Mouse (Mus musculus) large intestine, adult 2 months (tissue): Measurements from ENCODE around the gene Pdhb. TPM values are rescaled to one million over a fixed set of nuclear protein-coding genes. Genes with fewer than 3 reads are reported as not detected.
"Not testable (repeated sequence)": the region's sequence is repeated elsewhere in the genome, so short reads cannot be mapped to it uniquely, and the experiment has no call there.

Experiments
- DNase-seq: peaks from one replicate; pipeline ENCODE4 v3.0.0-alpha.2; 2012; ENCODE audit warnings: low read depth, low spot score
- WGBS: fragments of 180-500 bp; shearing (Covaris S2); methylation state at CpG from one replicate; pipeline ENCODE4 v1.1.7; 2018; 5-methylcytosine and 5-hydroxymethylcytosine counted together
- polyA plus RNA-seq: library from polyadenylated mRNA; depleted of rRNA; stranded (reverse); fragments of >200 nt; gene quantifications from 2 replicates; pipeline ENCODE4 v1.2.3, GENCODE M21; 2012; rRNA removed

Pdhb gene
- polyA plus RNA-seq, 1 experiment, result 49.9 TPM

GRCm38 (mm10) chr14:8145594-8146558 lies 26.9 kb downstream of the Pdhb start:
- no peak for DNase-seq
- WGBS, result 65% methylated on average over 13 of the region's 13 CpGs

DNA sequence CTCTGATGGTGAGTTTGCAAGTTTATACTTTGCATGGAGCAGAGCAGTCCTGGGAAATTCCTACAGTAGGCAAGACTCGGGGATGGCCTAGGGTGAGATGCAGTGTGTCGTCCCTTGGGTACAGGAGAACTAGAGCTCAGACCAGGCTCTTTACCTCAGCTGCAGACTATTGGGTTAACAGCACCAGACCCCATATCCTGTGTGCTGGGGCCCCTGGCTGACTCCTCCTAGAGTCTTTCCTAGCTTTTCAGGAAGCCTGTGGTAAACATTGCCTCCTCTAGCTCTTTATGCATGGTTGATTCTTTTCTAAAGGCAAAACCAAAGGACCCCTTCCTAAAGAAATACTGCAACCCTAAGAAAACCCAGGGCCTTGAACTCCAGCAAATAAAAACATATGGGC lies 31.7 kb downstream of the Pdhb start:
- 78% methylated on average over 2 of the region's 2 CpGs for WGBS
- DNase-seq, result no peak

DNA sequence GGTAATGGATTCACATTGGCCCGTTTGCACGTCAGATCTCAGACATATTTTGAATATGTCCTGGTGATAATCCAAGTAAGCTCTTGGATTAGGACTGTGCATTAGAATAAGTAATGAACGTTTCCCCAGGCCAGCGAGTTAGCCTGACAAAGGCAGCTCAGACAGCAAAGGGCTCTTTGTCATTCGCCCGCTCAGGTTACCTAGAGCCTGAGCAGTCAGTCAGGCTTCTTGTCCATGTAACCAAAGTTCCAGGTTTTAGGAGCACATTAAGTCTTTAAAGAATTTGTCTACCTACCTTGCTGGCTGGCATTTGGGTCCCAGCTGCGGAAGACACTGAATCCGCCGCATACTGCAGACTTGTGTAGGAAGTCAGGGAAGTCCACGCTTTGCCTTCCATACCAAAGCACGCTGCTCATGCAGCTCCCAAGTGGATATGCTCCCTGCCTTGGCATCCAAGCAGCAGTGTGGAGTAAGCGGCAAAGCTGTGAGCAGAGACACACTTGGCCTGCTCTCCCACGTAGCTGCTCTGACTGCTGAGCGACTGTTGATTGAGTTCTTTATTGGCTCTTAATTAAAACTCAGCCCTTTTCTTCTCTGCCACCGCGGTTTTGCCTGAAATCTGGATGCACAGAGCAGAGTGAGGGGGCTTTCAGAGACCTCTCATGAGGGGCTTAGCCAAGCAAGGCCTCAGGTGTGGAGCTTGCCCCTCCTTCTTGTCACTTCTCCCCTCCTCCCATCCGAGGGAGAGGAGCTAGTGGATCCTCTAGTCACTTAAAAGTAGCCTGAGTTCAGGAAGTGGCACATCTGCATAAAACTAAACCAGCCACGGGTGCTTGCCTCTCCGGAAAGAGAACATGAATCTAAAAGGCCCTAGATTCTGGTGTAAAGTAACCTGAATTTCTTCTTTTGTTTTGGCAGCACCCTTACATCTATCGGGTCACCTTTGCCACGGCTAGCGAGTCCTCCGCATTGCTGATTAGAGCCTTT lies 32.8 kb downstream of the Pdhb start:
- WGBS, result 85% methylated on average over 23 of the region's 23 CpGs

GRCm38 (mm10) chr14:8135130-8135529 lies 37.7 kb downstream of the Pdhb start:
- no peak for DNase-seq
- WGBS, result 44% methylated on average over 3 of the region's 3 CpGs

More for the DNA sequence above, 32.8 kb downstream of the Pdhb start:
- no peak for DNase-seq

DNA sequence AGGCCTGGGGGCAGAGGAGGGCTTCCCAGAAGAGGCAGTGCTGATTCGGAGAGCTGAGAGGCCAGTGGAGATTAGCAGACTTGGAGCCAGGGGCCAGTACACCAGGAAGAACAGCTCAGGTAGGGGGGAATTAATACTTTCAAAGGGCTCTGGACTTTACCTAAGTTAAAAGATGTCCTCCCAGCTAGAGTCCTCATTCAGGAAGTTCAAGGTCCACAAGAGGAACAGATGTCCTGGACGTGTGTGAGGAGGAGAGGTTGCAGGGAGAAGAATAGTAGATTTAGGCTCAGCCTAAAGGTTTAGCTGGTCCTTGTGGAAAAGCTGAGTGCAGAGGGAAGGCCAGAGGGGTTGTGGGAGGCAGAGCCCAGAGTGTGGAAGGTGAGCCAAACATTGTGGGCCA lies 38.6 kb downstream of the Pdhb start:
- 39% methylated on average over 2 of the region's 2 CpGs for WGBS

GRCm38 (mm10) chr14:8132789-8133188 lies 40.0 kb downstream of the Pdhb start:
- DNase-seq, result no peak
- WGBS, result 85% methylated on average over 8 of the region's 8 CpGs

More for the DNA sequence above, 38.6 kb downstream of the Pdhb start:
- no peak for DNase-seq

DNA sequence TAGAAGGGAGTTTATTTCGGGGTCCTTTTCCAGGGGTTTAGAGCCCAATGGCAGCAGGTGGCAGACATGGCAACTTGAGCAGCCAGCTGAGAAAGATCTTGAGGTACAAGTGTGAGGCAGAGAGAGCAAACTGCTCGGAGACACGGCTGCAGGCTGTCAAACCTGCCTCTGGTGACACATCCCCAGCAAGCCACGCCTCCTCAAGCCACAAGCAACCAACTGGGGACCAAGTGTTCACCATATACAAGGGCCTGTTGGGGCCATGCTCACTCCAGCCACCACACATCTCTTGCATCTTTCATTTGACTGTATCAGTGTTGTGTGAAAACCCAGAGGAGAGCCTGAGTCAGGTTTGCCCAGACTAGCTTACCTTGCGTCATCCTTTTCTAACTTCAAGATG lies 44.9 kb downstream of the Pdhb start:
- no peak for DNase-seq
- WGBS, result 71% methylated on average over 5 of the region's 5 CpGs

DNA sequence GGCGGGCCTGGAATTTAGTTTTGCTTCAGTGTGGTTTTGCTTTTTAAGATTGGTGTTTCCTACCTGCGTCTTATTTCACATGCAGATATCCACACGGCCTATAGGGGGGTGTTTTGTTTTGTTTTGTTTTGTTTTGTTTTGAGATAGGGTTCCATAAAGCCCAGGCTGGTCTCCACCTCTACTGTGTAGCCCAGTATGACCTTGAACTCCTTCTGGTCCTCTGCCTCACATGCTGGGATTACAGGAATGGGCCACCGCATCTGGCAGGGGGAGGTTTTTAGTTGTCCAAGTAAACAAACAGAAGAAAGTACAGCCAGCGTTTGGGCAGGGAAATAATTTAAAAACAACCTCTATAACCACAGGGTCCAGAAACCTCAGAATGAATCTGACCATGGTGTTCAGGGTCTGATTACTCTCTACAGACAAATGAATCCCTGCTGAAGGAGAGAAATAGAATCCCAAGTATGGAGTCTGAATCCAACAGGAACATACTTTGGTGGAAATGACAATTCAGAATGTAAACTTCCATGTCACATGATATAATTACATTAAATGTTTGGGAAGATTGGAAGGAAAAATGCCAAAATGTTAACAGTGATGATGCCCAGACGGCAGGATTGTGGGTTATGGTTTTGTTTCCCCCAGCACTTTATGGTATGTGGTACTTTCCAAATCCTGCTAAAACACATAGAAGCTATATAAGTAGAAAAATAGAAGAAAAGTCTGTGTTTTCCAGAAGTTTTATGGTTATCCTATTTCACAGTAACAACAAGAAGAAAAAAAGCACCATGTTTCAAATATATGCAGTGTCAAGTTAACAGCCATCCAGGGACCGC lies 48.6 kb downstream of the Pdhb start:
- WGBS, result 68% methylated on average over 7 of the region's 7 CpGs

DNA sequence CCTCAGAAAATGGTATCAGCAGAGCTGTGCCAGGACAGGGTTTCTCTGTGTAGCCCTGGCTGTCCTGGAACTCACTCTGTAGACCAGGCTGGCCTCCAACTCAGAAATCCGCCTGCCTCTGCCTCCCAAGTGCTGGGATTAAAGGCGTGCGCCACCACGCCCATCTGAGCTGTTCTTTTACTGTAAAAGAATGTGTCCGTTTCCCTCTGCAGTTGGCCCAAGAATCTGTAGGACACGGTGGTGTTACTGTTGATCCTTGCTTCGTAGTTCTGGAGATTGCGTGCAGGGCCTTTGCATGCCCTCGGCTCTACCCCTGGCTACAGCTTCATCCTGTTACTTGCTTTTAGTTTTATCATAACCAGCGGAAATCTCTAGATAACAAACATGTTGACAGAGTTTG lies 49.2 kb downstream of the Pdhb start:
- WGBS, result 91% methylated on average over 10 of the region's 10 CpGs
- not testable (repeated sequence) for DNase-seq

More for the DNA sequence above, 48.6 kb downstream of the Pdhb start:
- no peak for DNase-seq

DNA sequence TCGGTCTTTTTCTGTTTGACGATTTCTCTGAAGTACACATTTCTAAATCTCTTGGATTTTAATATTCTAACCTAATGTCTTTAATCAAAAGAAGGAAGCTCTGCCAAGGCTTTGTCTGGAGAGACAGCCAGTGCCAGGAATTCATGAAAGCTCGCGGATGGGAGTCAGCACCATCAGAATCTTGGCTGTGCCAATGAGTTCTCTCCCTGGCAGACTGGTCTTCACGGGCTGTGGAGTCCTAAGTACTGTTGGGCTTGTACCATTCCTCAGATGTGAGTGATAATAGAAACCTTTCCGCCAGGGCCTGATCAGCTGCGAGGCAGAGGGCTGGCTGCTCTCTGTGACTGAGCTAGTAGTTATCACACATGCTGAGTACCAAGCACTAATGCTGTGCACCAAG lies 49.7 kb downstream of the Pdhb start:
- WGBS, result 83% methylated on average over 7 of the region's 7 CpGs
- DNase-seq, result no peak

- DNase-seq, result no peak
- WGBS, result 52% methylated on average over 3 of the region's 3 CpGs
These were observed 52.9 kb downstream of the Pdhb start for GRCm38 (mm10) chr14:8119904-8120303.

- no peak for DNase-seq
- whole genome bisulfite sequencing, result 91% methylated on average over 5 of the region's 5 CpGs
These were observed 53.4 kb downstream of the Pdhb start for GRCm38 (mm10) chr14:8119454-8119853.

DNA sequence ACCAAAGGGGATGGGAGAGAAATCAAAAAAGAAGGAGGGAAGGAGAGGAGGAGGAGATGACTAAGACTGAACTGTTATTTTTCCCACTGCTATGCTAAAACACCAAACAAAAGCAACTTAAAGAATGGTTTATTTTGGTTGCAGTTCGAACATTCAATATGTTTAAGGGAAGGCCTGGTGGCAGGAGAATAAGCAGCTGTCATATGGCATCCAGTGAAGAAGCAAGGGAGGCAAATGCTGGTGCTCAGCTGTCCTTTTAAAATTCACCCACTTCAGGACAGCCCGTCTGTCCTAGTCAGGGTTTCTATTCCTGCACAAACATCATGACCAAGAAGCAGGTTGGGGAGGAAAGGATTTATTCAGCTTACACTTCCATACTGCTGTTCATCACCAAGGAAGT lies 55.5 kb downstream of the Pdhb start:
- DNase-seq, result no peak
- 96% methylated on average over 2 of the region's 2 CpGs for WGBS

Other genes starting within 250 kb of the Pdhb start
- gene Gm45521, start 215.7 kb downstream of the Pdhb start, polyA plus RNA-seq, result not detected in 2 replicates
- gene Dnase1l3, start 178.5 kb downstream of the Pdhb start, polyA plus RNA-seq, result 14.3 and 17.3 TPM in 2 replicates
- 51.6 and 93.8 TPM in 2 replicates for gene Abhd6, start 170.1 kb downstream of the Pdhb start, polyA plus RNA-seq
- 5.7 and 6.0 TPM in 2 replicates for gene Rpp14, start 92.7 kb downstream of the Pdhb start, polyA plus RNA-seq
- gene Pxk, start 74.8 kb downstream of the Pdhb start, polyA plus RNA-seq, result 37.9 and 41.5 TPM in 2 replicates
- gene Kctd6, start 41.1 kb upstream of the Pdhb start, polyA plus RNA-seq, result 6.5 and 7.4 TPM in 2 replicates
- 5.5 and 10.6 TPM in 2 replicates for gene Acox2, start 86.3 kb upstream of the Pdhb start, polyA plus RNA-seq
- gene Fam107a, start 145.0 kb upstream of the Pdhb start, polyA plus RNA-seq, result 0.58 and 1.2 TPM in 2 replicates
- gene Oit1, start 205.7 kb upstream of the Pdhb start, polyA plus RNA-seq, result 112 and 138 TPM in 2 replicates